Mouse (Mus musculus) E14TG2a.4 (cell line): Measurements from ENCODE around the gene Sars2.
A peak's percentile ranks its signal among the peaks of the same experiment; 100 is the strongest.
"Not testable (repeated sequence)": the region's sequence is repeated elsewhere in the genome, so short reads cannot be mapped to it uniquely, and the experiment has no call there.

Experiments
- H3K27me3 ChIP-seq: 2 replicates; pipeline ENCODE4 v1.6.1; 2014; ENCODE audit warnings: low read length, control low read depth; ENCODE audit not compliant: insufficient read depth
- H3K36me3 ChIP-seq: 2 replicates; pipeline ENCODE4 v1.6.1; 2014; ENCODE audit warnings: low read length, control low read depth; ENCODE audit not compliant: insufficient read depth
- H3K4me1 ChIP-seq: replicated peaks from 2 replicates; pipeline ENCODE4 v1.6.1; 2014; ENCODE audit warnings: low read depth, low read length, control low read depth
- H3K4me3 ChIP-seq: replicated peaks from 2 replicates; pipeline ENCODE4 v1.5.1; 2014; ENCODE audit warnings: mild to moderate bottlenecking, low read length
- H3K9me3 ChIP-seq: 2 replicates; pipeline ENCODE4 v1.6.1; 2014; ENCODE audit warnings: low read length, control low read depth
- CTCF ChIP-seq: conservative IDR thresholded peaks from 2 replicates; pipeline ENCODE4 v1.5.1; 2014; ENCODE audit warnings: low read length
- NANOG ChIP-seq: IDR thresholded peaks from 2 replicates; pipeline ENCODE4 v1.6.1; 2014; ENCODE audit warnings: borderline replicate concordance, low read length, mixed read lengths
- POU5F1 ChIP-seq: IDR thresholded peaks from 2 replicates; pipeline ENCODE4 v1.6.1; 2014; ENCODE audit warnings: low read length, borderline replicate concordance

The Sars2 gene

GRCm38 (mm10) chr7:28741709-28742438, at the start of gene Sars2, which contains the start of gene Mrps12:
Sars2 (plus strand) TSS chr7:28741992.
Mrps12 (minus strand) TSS chr7:28741820.
- Histone ChIP-seq H3K27me3 (no peaks in the 10 kb centered on the region), H3K36me3 (peaks cover 66% of the 10 kb centered on the region), H3K4me3 (peak within 1 kb of the TSS; percentile 98), H3K4me1 (peaks cover 49% of the 10 kb centered on the region), H3K9me3 (no peaks in the 10 kb centered on the region)
- TF ChIP-seq CTCF (peak; percentile 50), POU5F1 (no peak), NANOG (no peak)

- Histone ChIP-seq H3K4me3 (peak within 1 kb of the TSS; percentile 90), H3K27me3 (no peaks in the 10 kb centered on the region), H3K4me1 (peaks cover 69% of the 10 kb centered on the region), H3K9me3 (no peaks in the 10 kb centered on the region), H3K36me3 (peaks cover 20% of the 10 kb centered on the region)
- no peak for TF ChIP-seq POU5F1
- TF ChIP-seq NANOG = peak; percentile 94
- TF ChIP-seq CTCF = no peak
These were observed 49.1 kb upstream of the Sars2 start, which contains the start of gene Fbxo27 for GRCm38 (mm10) chr7:28692545-28693320. Fbxo27 (plus strand) TSS chr7:28692849.

GRCm38 (mm10) chr7:28693321-28693966, 48.3 kb upstream of the Sars2 start:
- Histone ChIP-seq H3K9me3 (no peaks in the 10 kb centered on the region), H3K36me3 (peaks cover 26% of the 10 kb centered on the region), H3K4me3 (peak overlapping the region; percentile 90), H3K4me1 (peaks cover 69% of the 10 kb centered on the region), H3K27me3 (no peaks in the 10 kb centered on the region)
- TF ChIP-seq NANOG (no peak), CTCF (no peak), POU5F1 (no peak)

- Histone ChIP-seq H3K27me3 (no peaks in the 10 kb centered on the region), H3K4me3 (peak overlapping the region; percentile 63), H3K4me1 (peaks cover 67% of the 10 kb centered on the region), H3K36me3 (peaks cover 31% of the 10 kb centered on the region), H3K9me3 (no peaks in the 10 kb centered on the region)
- no peak for TF ChIP-seq NANOG
- no peak for TF ChIP-seq CTCF
- TF ChIP-seq POU5F1 = no peak
These were observed 47.4 kb upstream of the Sars2 start for GRCm38 (mm10) chr7:28694423-28694822.

GRCm38 (mm10) chr7:28694966-28695511, 46.8 kb upstream of the Sars2 start:
- H3K27me3 ChIP-seq = no peaks in the 10 kb centered on the region
- H3K9me3 ChIP-seq = no peaks in the 10 kb centered on the region
- peaks cover 31% of the 10 kb centered on the region for H3K36me3 ChIP-seq
- TF ChIP-seq NANOG (no peak), CTCF (no peak), POU5F1 (no peak)
- H3K4me1 ChIP-seq = peaks cover 66% of the 10 kb centered on the region
- H3K4me3 ChIP-seq = peak overlapping the region; percentile 48; the same call in 1 of the 2 replicates

- peaks cover 31% of the 10 kb centered on the region for H3K36me3 ChIP-seq
- TF ChIP-seq POU5F1 (no peak), CTCF (no peak), NANOG (no peak)
- H3K4me1 ChIP-seq = peaks cover 58% of the 10 kb centered on the region
- H3K9me3 ChIP-seq = no peaks in the 10 kb centered on the region
- no peak overlapping the region for H3K4me3 ChIP-seq
- H3K27me3 ChIP-seq = no peaks in the 10 kb centered on the region
These were observed 44.5 kb upstream of the Sars2 start for GRCm38 (mm10) chr7:28697277-28697676.

GRCm38 (mm10) chr7:28700269-28700668, 41.5 kb upstream of the Sars2 start:
- TF ChIP-seq NANOG (no peak), CTCF (peak; percentile 31), POU5F1 (no peak)
- Histone ChIP-seq H3K4me3 (no peak overlapping the region), H3K36me3 (peaks cover 31% of the 10 kb centered on the region), H3K9me3 (0 out of 2 replicates have a peak, but pooled peaks cover under 1% of the 10 kb centered on the region), H3K4me1 (peaks cover 48% of the 10 kb centered on the region), H3K27me3 (no peaks in the 10 kb centered on the region)

GRCm38 (mm10) chr7:28701306-28701705, 40.5 kb upstream of the Sars2 start:
- H3K4me3 ChIP-seq, H3K9me3 ChIP-seq: not testable (repeated sequence)
- peaks cover 26% of the 10 kb centered on the region for H3K36me3 ChIP-seq

More at GRCm38 (mm10) chr7:28701306-28701705, 40.5 kb upstream of the Sars2 start:
- peaks cover 40% of the 10 kb centered on the region for H3K4me1 ChIP-seq
- H3K27me3 ChIP-seq = not testable (repeated sequence)
